Mouse (Mus musculus) cerebellum, adult 2 months (tissue): ENCODE measurements around the gene Tspan5.

Experiments
- CTCF ChIP-seq: fragments of 200-500 bp; IDR thresholded peaks from 2 replicates; pipeline ENCODE4 v1.5.1; 2011; ENCODE audit warnings: low read depth, mild to moderate bottlenecking, control low read depth, low read length, moderate library complexity, borderline replicate concordance; ENCODE audit not compliant: insufficient read depth
- POLR2A ChIP-seq: fragments of 200-500 bp; IDR thresholded peaks from 2 replicates; pipeline ENCODE4 v1.6.1; 2011; ENCODE audit warnings: low read length, control low read depth, borderline replicate concordance; ENCODE audit not compliant: insufficient read depth

DNA sequence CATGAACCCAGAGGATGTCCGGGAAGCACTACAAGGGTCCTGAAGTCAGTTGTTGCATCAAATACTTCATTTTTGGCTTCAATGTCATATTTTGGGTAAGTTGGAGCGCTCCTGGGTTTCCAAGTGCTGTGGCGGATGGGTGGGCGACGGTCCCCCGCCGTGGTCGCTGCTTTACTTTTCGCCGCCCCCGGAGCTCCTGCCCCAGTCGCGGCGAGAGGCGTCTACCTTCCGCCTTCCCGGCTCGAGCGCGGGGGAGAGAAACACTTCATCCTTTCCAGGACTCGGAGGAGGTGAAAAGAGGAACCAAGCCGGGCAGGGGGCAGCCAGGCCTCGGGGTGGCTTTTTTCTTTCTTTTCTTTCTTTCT, 553 bp downstream of the Tspan5 start:
- TF ChIP-seq POLR2A = no peak
- no peak for TF ChIP-seq CTCF
